Mouse (Mus musculus) kidney, embryonic 14.5 days (tissue): Measurements from ENCODE around the gene Zfp513. TPM values are rescaled to one million over a fixed set of nuclear protein-coding genes. Genes with fewer than 3 reads are reported as not detected.

ENCODE experiments used
- ATAC-seq: fragments of 200-750 bp; cut with Nextera tagmentation; 2 replicates; pipeline ENCODE4 v1.8.0; 2017; ENCODE audit warnings: moderate number of reproducible peaks, mild to moderate bottlenecking, moderate TSS enrichment, moderate library complexity; ENCODE audit not compliant: low FRiP score, low TSS enrichment
- H3K27ac ChIP-seq: fragments of 300-500 bp; sonication (generic); 2 replicates; pipeline ENCODE4 v1.5.1; 2014; ENCODE audit warnings: low read depth, mild to moderate bottlenecking, low read length, moderate library complexity, mixed read lengths
- H3K27me3 ChIP-seq: fragments of 300-500 bp; sonication (generic); 2 replicates; pipeline ENCODE4 v1.6.1; 2014; ENCODE audit warnings: mild to moderate bottlenecking, low read length; ENCODE audit not compliant: control insufficient read depth, insufficient read depth
- H3K36me3 ChIP-seq: fragments of 300-500 bp; sonication (generic); 2 replicates; pipeline ENCODE4 v1.6.1; 2014; ENCODE audit warnings: low read length, mixed read lengths; ENCODE audit not compliant: control insufficient read depth, insufficient read depth
- H3K4me1 ChIP-seq: fragments of 300-500 bp; sonication (generic); 2 replicates; pipeline ENCODE4 v1.6.1; 2014; ENCODE audit warnings: low read length, mixed read lengths; ENCODE audit not compliant: control insufficient read depth, insufficient read depth
- H3K4me2 ChIP-seq: fragments of 300-500 bp; sonication (generic); replicated peaks from 2 replicates; pipeline ENCODE4 v1.6.1; 2014; ENCODE audit warnings: low read depth, mild to moderate bottlenecking, low read length
- H3K4me3 ChIP-seq: fragments of 300-500 bp; sonication (generic); 2 replicates; pipeline ENCODE4 v1.5.1; 2014; ENCODE audit warnings: mild to moderate bottlenecking, low read length
- H3K9ac ChIP-seq: fragments of 300-500 bp; sonication (generic); 2 replicates; pipeline ENCODE4 v1.6.1; 2014; ENCODE audit warnings: low read depth, mild to moderate bottlenecking, low read length, moderate library complexity
- H3K9me3 ChIP-seq: fragments of 300-500 bp; sonication (generic); 2 replicates; pipeline ENCODE4 v1.6.1; 2016; ENCODE audit warnings: low read length; ENCODE audit not compliant: control insufficient read depth
- WGBS: fragments of 180-500 bp; shearing (Covaris S2); extraction: QIAGEN DNeasy Blood & Tissue Kit; methylation state at CpG from one replicate; pipeline ENCODE4 v1.1.7; 2014; 5-methylcytosine and 5-hydroxymethylcytosine counted together
- polyA plus RNA-seq: library from polyadenylated mRNA; unstranded; fragments of >200 nt; fragmentation: Nextera tagmentation; extraction: Ambion mirVana; gene quantifications from 2 replicates; pipeline ENCODE4 v1.2.1, GENCODE M21; 2014

Gene Zfp513
- polyA plus RNA-seq, 1 experiment from 2014 or later: 6.7 TPM

GRCm38 (mm10) chr5:31203866-31204265 is 1.8 kb upstream of the Zfp513 start:
- peaks cover 7% of the 10 kb centered on the region; the same call in 1 of the 2 replicates for H3K4me1 ChIP-seq
- H3K9me3 ChIP-seq: peaks cover 6% of the 10 kb centered on the region
- peaks cover 78% of the 10 kb centered on the region for H3K36me3 ChIP-seq
- H3K9ac ChIP-seq: no peak overlapping the region
- no peak overlapping the region for H3K4me3 ChIP-seq
- ATAC-seq: no peak
- H3K4me2 ChIP-seq: no peak overlapping the region
- WGBS: 89% methylated on average over 2 of the region's 2 CpGs
- H3K27ac ChIP-seq: no peak overlapping the region
- H3K27me3 ChIP-seq: no peaks in the 10 kb centered on the region

- H3K9ac ChIP-seq: peak overlapping the region; percentile 44; the same call in 1 of the 2 replicates
- peak overlapping the region; percentile 64; the same call in 1 of the 2 replicates for H3K4me3 ChIP-seq
- peaks cover 7% of the 10 kb centered on the region; the same call in 1 of the 2 replicates for H3K4me1 ChIP-seq
- WGBS: 82% methylated on average over 7 of the region's 7 CpGs
- no peaks in the 10 kb centered on the region for H3K27me3 ChIP-seq
- H3K4me2 ChIP-seq: peak overlapping the region; percentile 61
- peaks cover 6% of the 10 kb centered on the region for H3K9me3 ChIP-seq
- H3K27ac ChIP-seq: peak overlapping the region; percentile 65
- H3K36me3 ChIP-seq: peaks cover 79% of the 10 kb centered on the region
- no peak for ATAC-seq
Observed at GRCm38 (mm10) chr5:31202933-31203332, 830 bp upstream of the Zfp513 start.

GRCm38 (mm10) chr5:31201042-31201741 is 911 bp downstream of the Zfp513 start:
- peak overlapping the region; percentile 79 for H3K4me2 ChIP-seq
- no peaks in the 10 kb centered on the region for H3K27me3 ChIP-seq
- H3K36me3 ChIP-seq: peaks cover 80% of the 10 kb centered on the region
- peaks cover 6% of the 10 kb centered on the region for H3K9me3 ChIP-seq
- H3K4me1 ChIP-seq: peaks cover 7% of the 10 kb centered on the region; the same call in 1 of the 2 replicates
- H3K9ac ChIP-seq: peak overlapping the region; percentile 88
- H3K27ac ChIP-seq: peak overlapping the region; percentile 70
- 17% methylated on average over 13 of the region's 13 CpGs for WGBS
- H3K4me3 ChIP-seq: peak overlapping the region; percentile 64
- ATAC-seq: no peak

- Histone ChIP-seq H3K4me1 (peaks cover 7% of the 10 kb centered on the region; the same call in 1 of the 2 replicates), H3K9me3 (peaks cover 6% of the 10 kb centered on the region), H3K4me3 (peak overlapping the region; percentile 5; the same call in 1 of the 2 replicates), H3K4me2 (0 out of 2 replicates have a peak overlapping the region, but pooled peaks have one; percentile 79), H3K27me3 (no peaks in the 10 kb centered on the region), H3K9ac (0 out of 2 replicates have a peak overlapping the region, but pooled peaks have one; percentile 88), H3K36me3 (peaks cover 82% of the 10 kb centered on the region), H3K27ac (0 out of 2 replicates have a peak overlapping the region, but pooled peaks have one; percentile 3)
- ATAC-seq: no peak
- 90% methylated on average over 27 of the region's 27 CpGs for WGBS
Observed at GRCm38 (mm10) chr5:31200327-31200768, 1.8 kb downstream of the Zfp513 start.

- H3K4me2 ChIP-seq: no peak overlapping the region
- H3K4me3 ChIP-seq: peak overlapping the region; percentile 5; the same call in 1 of the 2 replicates
- H3K36me3 ChIP-seq: peaks cover 82% of the 10 kb centered on the region
- 81% methylated on average over 9 of the region's 9 CpGs for WGBS
- H3K9ac ChIP-seq: no peak overlapping the region
- ATAC-seq: no peak
- H3K27me3 ChIP-seq: no peaks in the 10 kb centered on the region
- H3K9me3 ChIP-seq: peaks cover 6% of the 10 kb centered on the region
- H3K4me1 ChIP-seq: peaks cover 7% of the 10 kb centered on the region; the same call in 1 of the 2 replicates
- H3K27ac ChIP-seq: 0 out of 2 replicates have a peak overlapping the region, but pooled peaks have one; percentile 3
Observed at GRCm38 (mm10) chr5:31199893-31200292, 2.2 kb downstream of the Zfp513 start.

GRCm38 (mm10) chr5:31199321-31199892 is 2.7 kb downstream of the Zfp513 start:
- 90% methylated on average over 19 of the region's 19 CpGs for WGBS
- H3K9ac ChIP-seq: no peak overlapping the region
- peaks cover 10% of the 10 kb centered on the region for H3K4me1 ChIP-seq
- H3K9me3 ChIP-seq: peaks cover 6% of the 10 kb centered on the region
- no peak overlapping the region for H3K4me3 ChIP-seq
- no peak overlapping the region for H3K4me2 ChIP-seq
- H3K27ac ChIP-seq: no peak overlapping the region
- H3K27me3 ChIP-seq: no peaks in the 10 kb centered on the region
- ATAC-seq: no peak
- peaks cover 82% of the 10 kb centered on the region for H3K36me3 ChIP-seq

- H3K4me3 ChIP-seq: no peak overlapping the region
- 87% methylated on average over 5 of the region's 5 CpGs for WGBS
- H3K4me1 ChIP-seq: peaks cover 17% of the 10 kb centered on the region
- H3K9ac ChIP-seq: no peak overlapping the region
- no peaks in the 10 kb centered on the region for H3K27me3 ChIP-seq
- H3K36me3 ChIP-seq: peaks cover 76% of the 10 kb centered on the region
- no peak overlapping the region for H3K27ac ChIP-seq
- ATAC-seq: no peak
- H3K4me2 ChIP-seq: no peak overlapping the region
- peaks cover 6% of the 10 kb centered on the region for H3K9me3 ChIP-seq
Observed at GRCm38 (mm10) chr5:31198616-31199320, 3.3 kb downstream of the Zfp513 start.

GRCm38 (mm10) chr5:31198170-31198569 is 3.9 kb downstream of the Zfp513 start:
- no peaks in the 10 kb centered on the region for H3K27me3 ChIP-seq
- H3K4me3 ChIP-seq: no peak overlapping the region
- no peak overlapping the region for H3K9ac ChIP-seq
- H3K4me1 ChIP-seq: peaks cover 17% of the 10 kb centered on the region
- H3K36me3 ChIP-seq: peaks cover 71% of the 10 kb centered on the region
- no peak overlapping the region for H3K27ac ChIP-seq
- no peak for ATAC-seq
- H3K9me3 ChIP-seq: peaks cover 6% of the 10 kb centered on the region
- 79% methylated on average over 9 of the region's 9 CpGs for WGBS
- H3K4me2 ChIP-seq: no peak overlapping the region
